ENCODE assay signal across 8 mouse cellular contexts in the genomic region with DNA sequence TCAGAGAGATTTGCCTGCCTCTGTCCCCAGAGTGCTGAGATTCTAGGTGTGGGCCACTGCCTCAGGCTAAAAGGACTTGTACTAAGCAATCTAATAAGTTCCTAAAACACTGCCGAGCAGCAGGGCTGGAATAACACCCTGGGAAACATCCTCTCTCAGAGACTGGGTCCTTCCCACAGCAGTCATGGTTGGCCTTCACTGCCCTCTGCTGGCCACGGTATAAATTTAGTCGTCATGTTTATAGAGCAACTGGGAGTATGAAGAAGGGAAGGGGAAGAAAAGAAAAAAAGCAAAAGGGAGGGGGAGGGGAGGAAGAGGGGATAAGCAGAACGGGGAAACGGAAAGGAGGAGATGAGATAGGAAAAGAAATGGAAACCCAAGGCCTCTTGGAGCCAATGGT. TPM values are rescaled to one million over a fixed set of nuclear protein-coding genes. Genes with fewer than 3 reads are reported as not detected.
DNase-seq lines count a peak whose midpoint lies in the region; ATAC-seq and TF ChIP-seq lines count a peak whose summit lies in the region.

No protein-coding gene starts in this region.

- no peak for TF ChIP-seq POLR2A in small intestine, adult 2 months (IDR thresholded peaks at IDR 0.05; ENCODE audit: low read depth, low read length)

- intact Hi-C loops in gastrocnemius, postnatal 36 days (cut with DNase I), result loop anchor here (5.0 kb wide), 1 partner anchor 201 kb away; no protein-coding TSS in a partner anchor

- TF ChIP-seq CTCF in small intestine, adult 2 months (IDR thresholded peaks at IDR 0.05; ENCODE audit: extremely low read depth, insufficient read length, insufficient replicate concordance, low read depth, low read length), result peak; percentile 80; the same call in 1 of the 2 replicates

- no peaks in the 10 kb centered on the region for H3K36me3 ChIP-seq in small intestine, adult 2 months (ENCODE audit: control insufficient read depth, insufficient read depth, low read length)

- peaks cover 4% of the 10 kb centered on the region for H3K4me1 ChIP-seq in small intestine, adult 2 months (ENCODE audit: control insufficient read depth, insufficient read depth, insufficient read length, low read length)

- peak; percentile 70 for ATAC-seq in common myeloid progenitor, adult 5-6 weeks (replicated peaks; ENCODE audit: low read depth, poor library complexity, severe bottlenecking)
- no peak for ATAC-seq in erythroblast, adult 5-6 weeks (replicated peaks; ENCODE audit: low FRiP score, poor library complexity, severe bottlenecking)

- no peak overlapping the region for H3K4me3 ChIP-seq in small intestine, adult 2 months (ENCODE audit: low read depth, low read length)

- WGBS in small intestine, adult 2 months, result 3% methylated on average over 5 of the region's 5 CpGs

- DNase-seq in CD8-positive naive resting alpha-beta T cell, adult 2 months (ENCODE audit: low read depth in 2 of 2, low spot score in 2 of 2), result peak; percentile 23 to 54
- peak; percentile 71 for DNase-seq in adipocyte (ENCODE audit: low spot score)
- DNase-seq in gastrocnemius, postnatal 36 days, result peak; percentile 53 to 68
- peak; percentile 57 to 70 for DNase-seq in layer of hippocampus, adult 8-10 months (ENCODE audit: low spot score in 2 of 2)
- DNase-seq in lung, postnatal 25 days (ENCODE audit: low spot score), result peak; percentile 81

- no peaks in the 10 kb centered on the region for H3K27me3 ChIP-seq in small intestine, adult 2 months (ENCODE audit: control insufficient read depth, insufficient read depth, low read length)

- H3K27ac ChIP-seq in small intestine, adult 2 months (ENCODE audit: insufficient read depth, low read depth, low read length), result no peak overlapping the region

RNA-seq across cellular contexts. Expression of gene Sipa1l3, which starts 5.3 kb away (rescaled TPM):
- total RNA-seq in common myeloid progenitor, adult 5-6 weeks (2017), result 7.7 and 9.9 TPM in 2 replicates
- total RNA-seq in gastrocnemius, postnatal 36 days (2021), result 1 to 10 TPM; 6.3 to 6.5 TPM
- 100 to 1,000 TPM; 158 to 231 (median 197) TPM for total RNA-seq in layer of hippocampus, adult 8-10 months (2022)
- 79.0 and 192 TPM in 2 replicates for polyA plus RNA-seq in small intestine, adult 2 months (2012; rRNA removed)
- 2.9 and 5.4 TPM in 2 replicates for total RNA-seq in erythroblast, adult 5-6 weeks (2015; ENCODE audit: low replicate concordance)
- 1.1 and 5.2 TPM in 2 replicates for total RNA-seq in erythroblast, adult 5-6 weeks (2017; ENCODE audit: low replicate concordance)

Comparison
In these comparisons a context has a peak if more than half of its experiments do, and no peak if none do; other contexts are left out.
1. RNA of gene Sipa1l3, which starts 5.3 kb away (total RNA-seq): 158 to 231 TPM in layer of hippocampus, adult 8-10 months; 7.7 to 9.9 TPM in common myeloid progenitor, adult 5-6 weeks, 6.3 to 6.5 TPM in gastrocnemius, postnatal 36 days and 1.1 to 5.4 TPM in erythroblast, adult 5-6 weeks; every median in the first group is over 10 times any median in the second.
2. Peak in every context shown above with its lines, with median percentiles within 50 percentile points of each other: DNase-seq.